Mouse (Mus musculus) liver, adult 2 months (tissue): ENCODE results near the gene Parp16.

ENCODE experiments used
- CTCF ChIP-seq: fragments of 200-500 bp; IDR thresholded peaks from 2 replicates; pipeline ENCODE4 v1.5.1; 2011; ENCODE audit warnings: low read depth, low read length, control low read depth
- POLR2A ChIP-seq: fragments of 200-500 bp; IDR thresholded peaks from 2 replicates; pipeline ENCODE4 v1.6.1; 2011; ENCODE audit warnings: low read length, control low read depth; ENCODE audit not compliant: insufficient read depth; ENCODE audit errors: extremely low read depth

- no peak for TF ChIP-seq POLR2A
- TF ChIP-seq CTCF: no peak
Measured at GRCm38 (mm10) chr9:65208293-65209179, 13.4 kb downstream of the Parp16 start.
